In the genomic region with DNA sequence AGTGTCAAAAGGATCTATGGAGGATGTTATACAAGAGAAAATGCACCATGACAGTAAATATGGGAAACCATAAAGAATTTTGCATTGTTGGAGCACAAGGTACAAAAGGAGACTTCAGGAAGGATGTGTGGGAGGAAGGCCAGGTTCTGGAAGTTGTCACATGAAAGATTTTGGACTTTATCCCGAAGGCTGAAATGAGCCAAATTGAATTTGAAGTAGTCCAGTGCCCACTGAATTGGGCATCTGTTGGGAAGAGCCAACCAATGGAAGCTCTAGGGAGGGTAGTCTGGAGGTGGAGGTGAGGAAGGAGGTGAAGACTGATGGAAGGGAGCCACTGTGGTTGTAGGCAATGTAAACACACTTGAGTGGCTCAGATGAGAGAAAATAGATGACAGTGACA, we compare ENCODE assay signal across 25 mouse cellular contexts.
"Had no signal": no experiment of that assay in that cellular context is flagged by ENCODE, and none has a peak within 500 bp of the region (broad histone marks: within the 10 kb centered on the region; RNA-seq: fewer than 3 reads in every experiment).

No protein-coding gene starts in this region.

- H3K36me3 ChIP-seq: embryonic facial prominence, embryonic 10.5 days; embryonic facial prominence, embryonic 12.5 days; embryonic facial prominence, embryonic 13.5 days; embryonic facial prominence, embryonic 15.5 days; forebrain, embryonic 10.5 days; forebrain, embryonic 12.5 days; forebrain, embryonic 15.5 days had no signal

- H3K4me3 ChIP-seq: embryonic facial prominence, embryonic 10.5 days; embryonic facial prominence, embryonic 12.5 days; embryonic facial prominence, embryonic 13.5 days; embryonic facial prominence, embryonic 15.5 days; erythroblast, embryonic 14.5 days; forebrain, embryonic 10.5 days; forebrain, embryonic 12.5 days; forebrain, embryonic 13.5 days; forebrain, embryonic 15.5 days; gastrocnemius, adult 2 months had no signal

- H3K27ac ChIP-seq: embryonic facial prominence, embryonic 10.5 days; embryonic facial prominence, embryonic 12.5 days; embryonic facial prominence, embryonic 13.5 days; embryonic facial prominence, embryonic 15.5 days; forebrain, embryonic 10.5 days; forebrain, embryonic 12.5 days; forebrain, embryonic 13.5 days; forebrain, embryonic 15.5 days; gastrocnemius, adult 2 months had no signal

- H3K9me3 ChIP-seq: embryonic facial prominence, embryonic 10.5 days; embryonic facial prominence, embryonic 12.5 days; embryonic facial prominence, embryonic 13.5 days; embryonic facial prominence, embryonic 15.5 days; forebrain, embryonic 10.5 days; forebrain, embryonic 12.5 days; forebrain, embryonic 13.5 days; forebrain, embryonic 15.5 days had no signal

- H3K27me3 ChIP-seq: embryonic facial prominence, embryonic 12.5 days; embryonic facial prominence, embryonic 13.5 days; embryonic facial prominence, embryonic 15.5 days; forebrain, embryonic 12.5 days; forebrain, embryonic 13.5 days; forebrain, embryonic 15.5 days had no signal

- DNase-seq: cerebellum, adult 2 months; cerebellum, adult 8-10 months; cerebellum, adult 9-10 months; cerebellum, adult 9-11 months; cerebellum, postnatal 14 days; cerebellum, postnatal 25 days; cerebellum, postnatal 36 days; embryo, embryonic 11 days; forebrain, postnatal 0 days; gastrocnemius, adult 2 months; gastrocnemius, postnatal 10 days; gastrocnemius, postnatal 14 days; gastrocnemius, postnatal 25 days; gastrocnemius, postnatal 36 days; heart, adult 11 months; heart, adult 18-20 months had no signal

- H3K4me1 ChIP-seq: embryonic facial prominence, embryonic 10.5 days; embryonic facial prominence, embryonic 12.5 days; embryonic facial prominence, embryonic 13.5 days; embryonic facial prominence, embryonic 15.5 days; forebrain, embryonic 10.5 days; forebrain, embryonic 12.5 days; forebrain, embryonic 13.5 days; forebrain, embryonic 15.5 days had no signal
